Mouse (Mus musculus) olfactory bulb, adult 2 months (tissue): ENCODE results near the gene Ccndbp1. TPM values are rescaled to one million over a fixed set of nuclear protein-coding genes. Genes with fewer than 3 reads are reported as not detected.
A peak's percentile ranks its signal among the peaks of the same experiment; 100 is the strongest.
"Not testable (repeated sequence)": the region's sequence is repeated elsewhere in the genome, so short reads cannot be mapped to it uniquely, and the experiment has no call there.

Experiments
- H3K27ac ChIP-seq: fragments of 200-500 bp; 2 replicates; pipeline ENCODE4 v1.5.1; 2012; ENCODE audit warnings: low read depth, low read length; ENCODE audit not compliant: insufficient read depth
- H3K4me1 ChIP-seq: fragments of 200-500 bp; 2 replicates; pipeline ENCODE4 v1.6.1; 2012; ENCODE audit warnings: low read length; ENCODE audit not compliant: control insufficient read depth, insufficient read depth
- H3K4me3 ChIP-seq: fragments of 200-500 bp; 2 replicates; pipeline ENCODE4 v1.5.1; 2012; ENCODE audit warnings: mild to moderate bottlenecking, low read depth, low read length, moderate library complexity; ENCODE audit not compliant: insufficient read depth
- CTCF ChIP-seq: fragments of 200-500 bp; IDR thresholded peaks from 2 replicates; pipeline ENCODE4 v1.5.1; 2012; ENCODE audit warnings: low read depth, mild to moderate bottlenecking, low read length, moderate library complexity; ENCODE audit not compliant: insufficient read depth
- POLR2A ChIP-seq: fragments of 200-500 bp; IDR thresholded peaks from 2 replicates; pipeline ENCODE4 v1.6.1; 2012; ENCODE audit warnings: mild to moderate bottlenecking, low read depth, low read length, moderate library complexity; ENCODE audit not compliant: insufficient read depth
- WGBS: fragments of 180-500 bp; shearing (Covaris S2); methylation state at CpG from one replicate; pipeline ENCODE4 v1.1.7; 2018; 5-methylcytosine and 5-hydroxymethylcytosine counted together
- polyA plus RNA-seq: library from polyadenylated mRNA; stranded (reverse); fragments of >200 nt; gene quantifications from 2 replicates; pipeline ENCODE4 v1.2.4, GENCODE M21; 2012; ENCODE audit warnings: low replicate concordance; ENCODE audit not compliant: missing spikeins, insufficient read depth, insufficient read length

Ccndbp1 gene
- not detected in 2 replicates for polyA plus RNA-seq

DNA sequence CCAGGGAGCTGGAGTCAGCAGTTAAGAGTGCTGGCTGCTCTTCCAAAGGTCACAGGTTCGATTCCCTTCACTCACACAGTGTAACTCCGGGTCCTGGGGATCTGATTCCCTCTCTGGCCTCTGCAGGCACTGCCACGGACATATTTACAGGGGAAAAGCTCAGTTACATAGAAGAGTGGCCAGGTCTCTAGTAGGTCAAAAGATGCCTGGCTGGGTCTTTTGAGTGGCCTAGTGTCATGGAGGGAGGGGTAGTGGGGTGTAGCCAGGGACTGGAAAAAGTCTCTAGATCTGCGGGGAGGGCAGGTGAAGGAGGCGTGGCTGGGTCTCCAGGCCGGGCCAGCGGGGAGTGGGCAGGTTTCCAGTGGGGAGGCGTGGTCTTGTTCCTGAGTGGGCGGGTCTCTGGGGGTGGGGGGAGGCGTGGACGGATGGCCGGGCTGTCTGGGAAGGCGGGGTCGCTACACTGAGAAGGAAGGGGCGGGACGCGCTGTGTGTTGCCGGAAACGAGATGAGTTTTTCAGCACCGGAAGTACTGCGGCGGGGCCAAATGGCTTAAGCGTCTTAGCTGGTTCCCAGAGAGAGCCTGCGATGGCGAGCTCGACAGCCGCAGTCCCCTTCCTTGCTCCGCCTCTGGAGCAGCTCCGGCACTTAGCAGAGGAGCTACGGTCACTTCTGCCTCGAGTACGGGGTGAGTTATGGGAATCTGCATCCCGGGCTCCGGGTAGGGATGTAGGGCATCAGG lies at the start of gene Ccndbp1:
TSS of gene Ccndbp1 (plus strand) at position 479 of the 739 bp plus-strand sequence.
- H3K4me3 ChIP-seq = peak within 1 kb of the TSS; percentile 83
- WGBS = 1% methylated on average over 33 of the region's 34 CpGs
- TF ChIP-seq POLR2A (no peak), CTCF (no peak)

DNA sequence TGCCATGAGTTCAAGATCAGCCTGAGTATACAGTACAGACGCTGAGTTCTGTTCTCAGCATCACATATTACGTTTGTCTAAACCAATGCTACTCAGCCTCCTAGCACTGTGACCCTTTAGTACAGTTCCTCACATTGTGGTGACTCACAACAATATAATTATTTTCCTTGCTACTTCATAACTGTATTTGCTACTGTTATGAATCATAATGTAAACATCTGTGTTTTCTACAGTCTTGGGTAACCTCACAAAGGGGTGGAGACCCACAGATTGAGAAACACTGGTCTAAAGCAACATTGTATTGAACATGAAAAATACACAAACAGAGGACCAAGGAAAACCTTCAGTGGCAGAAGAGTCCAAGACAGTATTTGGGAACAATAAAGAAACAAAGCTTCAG lies 48.8 kb upstream of the Ccndbp1 start:
- Histone ChIP-seq H3K4me3 (no peak overlapping the region), H3K27ac (no peak overlapping the region), H3K4me1 (no peaks in the 10 kb centered on the region)
- WGBS = 83% methylated on average over 2 of the region's 2 CpGs
- TF ChIP-seq POLR2A = no peak

More for the DNA sequence above, at the start of gene Ccndbp1:
- Histone ChIP-seq H3K27ac (no peak within 1 kb of the TSS), H3K4me1 (peaks cover 10% of the 10 kb centered on the region)

DNA sequence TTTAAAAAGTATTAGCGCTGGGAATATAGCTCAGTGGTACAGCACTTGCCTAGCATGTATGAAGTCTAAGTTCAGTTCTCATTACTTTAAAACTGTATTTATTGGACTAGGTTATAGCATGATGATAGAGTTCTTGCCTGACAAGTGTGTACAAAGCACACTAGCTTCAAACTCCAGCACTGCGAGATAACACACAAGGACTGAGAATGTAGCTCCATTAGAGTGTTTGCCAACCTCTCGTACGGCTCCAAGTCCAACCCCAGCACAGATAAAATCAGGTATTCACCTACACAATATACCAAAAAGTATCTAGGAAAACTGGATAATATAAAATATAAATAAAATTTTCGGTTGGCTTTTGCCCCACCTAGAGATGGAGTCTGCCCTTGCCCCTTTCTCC lies 48.4 kb upstream of the Ccndbp1 start:
- Histone ChIP-seq H3K4me3 (no peak overlapping the region), H3K4me1 (no peaks in the 10 kb centered on the region), H3K27ac (no peak overlapping the region)
- WGBS = 94% methylated on average over 5 of the region's 5 CpGs
- TF ChIP-seq POLR2A = no peak
- no peak for TF ChIP-seq CTCF

DNA sequence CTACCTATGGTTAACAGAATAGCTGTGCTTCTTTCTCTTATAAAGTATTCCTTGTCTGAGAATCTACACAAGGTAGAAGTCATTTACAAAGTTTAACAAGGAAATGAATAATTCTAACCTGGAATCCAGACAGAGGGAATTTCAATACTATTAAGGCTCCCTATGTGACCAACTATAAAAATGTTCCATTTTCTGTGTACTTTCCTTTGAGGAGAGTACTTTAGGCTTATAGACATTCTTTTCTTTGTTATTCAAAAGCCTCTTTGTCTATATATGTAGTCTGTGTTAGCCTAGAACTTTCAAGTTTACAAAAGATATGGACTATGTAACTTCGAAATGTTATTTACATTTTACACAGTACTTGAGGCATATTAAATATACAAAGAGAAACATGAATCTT lies 47.9 kb upstream of the Ccndbp1 start:
- no peaks in the 10 kb centered on the region for H3K4me1 ChIP-seq
- H3K4me3 ChIP-seq = no peak overlapping the region
- TF ChIP-seq CTCF (no peak), POLR2A (no peak)
- WGBS = 91% methylated on average over 1 of the region's 1 CpGs
- H3K27ac ChIP-seq = no peak overlapping the region

DNA sequence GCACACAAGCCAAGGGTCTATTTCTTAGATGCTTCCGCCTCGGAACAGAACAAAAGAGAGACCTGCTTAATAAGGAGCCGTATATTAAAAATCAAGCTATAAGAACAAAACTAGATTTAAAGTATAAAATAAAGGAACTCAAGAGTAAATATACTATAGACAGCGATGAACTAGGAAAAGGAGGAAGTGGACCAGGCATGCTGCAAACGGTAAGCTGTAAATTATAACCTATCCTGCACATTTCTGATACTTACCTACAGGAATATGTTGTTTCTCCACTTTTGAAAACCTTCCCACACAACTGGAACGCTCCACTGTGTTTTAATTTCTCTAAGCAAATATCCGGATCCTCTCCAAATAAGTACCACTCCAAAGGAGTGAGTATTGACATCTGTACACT lies 45.1 kb upstream of the Ccndbp1 start:
- Histone ChIP-seq H3K27ac (no peak overlapping the region), H3K4me3 (no peak overlapping the region), H3K4me1 (no peaks in the 10 kb centered on the region)
- no peak for TF ChIP-seq CTCF
- TF ChIP-seq POLR2A = no peak
- 90% methylated on average over 7 of the region's 7 CpGs for WGBS

DNA sequence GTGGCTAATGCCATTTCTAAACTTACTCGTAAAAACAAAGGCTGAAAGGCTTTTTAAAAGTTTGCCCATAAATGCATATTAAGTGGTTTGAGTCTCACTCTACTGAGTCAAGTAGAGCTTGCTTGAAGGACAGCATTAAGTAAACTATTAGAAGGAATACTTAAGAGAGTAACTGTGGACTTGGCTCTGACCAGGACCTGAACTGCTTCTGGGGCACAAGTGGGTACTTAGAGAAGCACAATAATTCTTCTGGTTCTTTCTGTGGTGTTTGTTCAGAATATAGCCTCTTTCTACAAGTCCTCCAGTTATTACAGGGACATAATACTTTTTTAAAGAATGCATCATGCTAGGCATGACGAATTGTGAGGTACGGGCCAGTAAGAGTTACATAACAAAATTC lies 42.7 kb upstream of the Ccndbp1 start:
- TF ChIP-seq POLR2A = no peak
- no peak for TF ChIP-seq CTCF
- H3K4me3 ChIP-seq = no peak overlapping the region
- 76% methylated on average over 3 of the region's 3 CpGs for WGBS
- no peak overlapping the region for H3K27ac ChIP-seq
- H3K4me1 ChIP-seq = no peaks in the 10 kb centered on the region

DNA sequence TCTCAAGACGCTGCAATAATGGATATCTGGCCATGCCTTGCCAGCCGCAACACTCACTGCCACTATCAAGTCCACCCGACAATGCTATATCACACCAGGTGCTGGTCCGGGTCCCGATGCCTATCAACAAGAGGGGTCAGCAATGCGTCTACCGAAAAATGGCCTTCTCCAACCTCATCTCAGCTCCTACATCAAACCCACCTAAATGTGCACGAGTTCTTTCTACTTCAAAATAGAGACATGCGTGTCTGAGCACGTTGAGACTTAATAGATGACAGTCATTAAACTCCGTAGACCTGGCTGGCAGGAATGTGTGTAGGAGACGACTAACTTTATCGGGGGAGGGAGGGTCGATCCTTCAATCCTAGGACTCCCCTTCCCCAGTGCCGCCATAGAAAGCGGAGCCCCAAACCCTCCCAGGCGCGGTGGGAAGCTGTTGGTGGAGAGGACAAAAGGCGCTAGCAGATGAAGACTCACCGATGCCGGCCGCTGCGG lies 38.1 kb upstream of the Ccndbp1 start:
- H3K27ac ChIP-seq = 0 out of 2 replicates have a peak overlapping the region, but pooled peaks have one; percentile 22
- peak overlapping the region; percentile 66 for H3K4me3 ChIP-seq
- TF ChIP-seq POLR2A (no peak), CTCF (no peak)
- no peaks in the 10 kb centered on the region for H3K4me1 ChIP-seq
- WGBS = under 1% methylated on average over 23 of the region's 23 CpGs

DNA sequence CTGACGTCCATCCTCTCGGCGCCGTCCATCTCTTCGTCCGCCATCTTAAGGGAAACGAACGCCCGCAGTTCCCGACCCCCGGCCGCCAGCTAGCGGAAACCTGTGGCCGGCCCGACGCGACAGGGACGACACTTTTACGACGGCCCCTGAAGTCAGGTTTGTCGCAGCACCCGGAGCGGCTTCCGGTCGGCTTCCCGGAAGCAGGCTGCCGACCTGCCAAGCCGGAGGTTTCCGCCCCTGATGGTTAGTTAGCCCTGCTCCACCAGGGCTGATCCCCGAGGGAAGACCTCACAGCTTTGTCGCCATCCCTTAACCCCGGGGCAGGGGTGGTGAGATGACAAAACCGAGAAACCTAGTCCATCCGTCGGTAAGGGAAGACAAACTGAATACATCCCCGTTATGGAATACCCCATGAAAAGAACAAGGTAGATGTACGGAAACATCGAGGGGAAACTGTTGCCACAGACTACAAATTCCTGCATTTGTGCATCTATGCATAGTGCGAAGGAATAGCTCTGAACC lies 37.6 kb upstream of the Ccndbp1 start, which contains the start of gene Ubr1:
TSS of gene Ubr1 (minus strand) at position 157 of the 522 bp plus-strand sequence.
- Histone ChIP-seq H3K4me1 (no peaks in the 10 kb centered on the region), H3K4me3 (peak within 1 kb of the TSS; percentile 66), H3K27ac (peak within 1 kb of the TSS; percentile 88)
- TF ChIP-seq CTCF = no peak
- peak; percentile 94 for TF ChIP-seq POLR2A
- whole genome bisulfite sequencing = under 1% methylated on average over 39 of the region's 39 CpGs

DNA sequence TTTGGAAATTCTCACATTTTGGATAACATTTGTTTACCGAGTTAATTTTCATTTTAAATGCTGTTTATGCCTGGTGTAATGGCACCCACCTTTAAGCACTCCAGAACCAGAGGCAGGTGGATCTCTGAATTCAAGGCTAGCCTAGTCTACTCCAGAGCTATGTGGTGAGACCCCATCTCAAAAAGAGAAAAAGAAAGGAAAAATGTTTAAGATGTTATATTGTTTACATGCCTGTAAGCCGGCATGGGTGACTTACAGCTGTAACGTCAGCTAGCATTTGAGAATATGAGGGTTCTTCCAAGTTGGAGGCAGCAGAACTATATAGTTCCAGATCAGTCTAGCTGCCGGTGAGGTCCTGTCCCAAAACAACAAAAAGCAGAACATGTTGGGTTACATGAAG lies 36.4 kb upstream of the Ccndbp1 start:
- TF ChIP-seq CTCF (no peak), POLR2A (no peak)
- no peak overlapping the region for H3K4me3 ChIP-seq
- no peaks in the 10 kb centered on the region for H3K4me1 ChIP-seq
- H3K27ac ChIP-seq = no peak overlapping the region
- WGBS = 91% methylated on average over 4 of the region's 4 CpGs

DNA sequence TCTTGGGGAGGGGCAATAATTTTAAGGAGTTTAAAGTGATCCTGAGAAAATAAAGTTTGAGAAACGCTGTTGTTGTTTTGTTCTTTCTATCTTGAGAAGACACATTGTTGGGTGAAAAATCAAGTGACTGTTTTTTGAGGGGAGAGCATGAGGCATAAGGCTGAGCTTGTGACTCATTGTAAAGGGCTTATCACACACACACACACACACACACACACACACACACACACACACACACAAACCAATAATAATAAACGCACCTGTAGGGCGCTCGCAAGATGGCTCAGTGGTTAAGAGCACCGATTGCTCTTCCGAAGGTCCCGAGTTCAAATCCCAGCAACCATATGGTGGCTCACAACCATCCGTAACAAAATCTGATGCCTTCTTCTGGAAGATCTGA lies 35.9 kb upstream of the Ccndbp1 start:
- not testable (repeated sequence) for H3K4me1 ChIP-seq, H3K27ac ChIP-seq, H3K4me3 ChIP-seq
- WGBS = 96% methylated on average over 8 of the region's 8 CpGs
